In the genomic region with DNA sequence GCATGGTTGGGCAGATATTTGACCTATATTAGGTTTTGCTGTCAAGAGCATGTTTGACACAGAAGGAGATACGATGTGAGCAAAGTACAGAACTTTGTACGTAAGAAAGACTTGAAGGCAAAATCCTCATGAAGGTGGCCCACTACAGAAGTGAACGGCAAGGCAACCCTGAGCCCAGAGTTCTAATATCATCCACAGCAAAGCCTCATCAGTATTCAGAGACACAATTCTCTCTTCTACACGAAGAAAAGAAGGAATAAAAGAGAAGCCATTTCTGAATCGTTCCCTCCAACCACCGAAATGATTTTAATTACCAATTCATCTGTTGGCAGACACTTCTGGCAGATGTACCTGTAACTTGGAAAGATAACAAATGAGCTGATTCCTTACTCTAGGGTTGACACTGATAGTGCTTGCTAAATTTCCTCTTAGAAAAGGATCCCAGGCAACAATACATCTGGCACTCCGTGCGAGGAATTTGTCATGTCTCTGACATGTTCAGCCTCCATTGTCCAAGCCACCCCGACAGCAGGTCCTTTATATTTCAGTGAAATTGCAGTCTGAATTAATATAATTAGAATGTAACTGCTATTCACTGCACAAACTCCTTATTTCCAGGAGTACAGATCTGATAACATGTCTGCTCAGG, we compare ENCODE assay signal across 22 mouse cellular contexts.
DNase-seq lines count a peak whose midpoint lies in the region; ATAC-seq and TF ChIP-seq lines count a peak whose summit lies in the region.
"Had no signal": no experiment of that assay in that cellular context is flagged by ENCODE, and none has a peak within 500 bp of the region (broad histone marks: within the 10 kb centered on the region; RNA-seq: fewer than 3 reads in every experiment).

No protein-coding gene starts in this region.

- H3K27me3 ChIP-seq in forebrain, embryonic 14.5 days (replicated peaks; ENCODE audit: control insufficient read depth, insufficient read depth, low read length) = no peaks in the 10 kb centered on the region
- no peaks in the 10 kb centered on the region for H3K27me3 ChIP-seq in forebrain, embryonic 10.5 days (ENCODE audit: poor library complexity, severe bottlenecking)
- no peaks in the 10 kb centered on the region for H3K27me3 ChIP-seq in hindbrain, embryonic 14.5 days (ENCODE audit: control insufficient read depth, insufficient read depth, low read length)
- no peaks in the 10 kb centered on the region for H3K27me3 ChIP-seq in hindbrain, embryonic 13.5 days
- no peaks in the 10 kb centered on the region for H3K27me3 ChIP-seq in kidney, embryonic 14.5 days (ENCODE audit: control insufficient read depth, insufficient read depth, low read length)
- H3K27me3 ChIP-seq: CH12.LX; embryonic facial prominence, embryonic 13.5 days; heart, embryonic 15.5 days; kidney, embryonic 15.5 days had no signal

- no peak for TF ChIP-seq POLR2A in brain, embryonic 14.5 days (IDR thresholded peaks at IDR 0.05; ENCODE audit: borderline replicate concordance, extremely low read depth, insufficient read depth, insufficient read length, poor library complexity, severe bottlenecking)

- no peak overlapping the region for H3K4me3 ChIP-seq in forebrain, embryonic 14.5 days (ENCODE audit: low read depth, low read length)
- H3K4me3 ChIP-seq in forebrain, embryonic 10.5 days = no peak overlapping the region
- H3K4me3 ChIP-seq in hindbrain, embryonic 14.5 days (replicated peaks; ENCODE audit: low read length) = no peak overlapping the region
- H3K4me3 ChIP-seq in hindbrain, embryonic 13.5 days = no peak overlapping the region
- no peak overlapping the region for H3K4me3 ChIP-seq in kidney, embryonic 14.5 days (ENCODE audit: low read length)
- H3K4me3 ChIP-seq: embryonic facial prominence, embryonic 13.5 days; heart, adult 2 months; heart, embryonic 15.5 days; kidney, embryonic 15.5 days had no signal

- DNase-seq in forebrain, embryonic 14.5 days (ENCODE audit: low spot score) = peak; percentile 72
- DNase-seq in forebrain, embryonic 10.5 days (ENCODE audit: extremely low spot score, low spot score) = no peak
- DNase-seq in hindbrain, embryonic 14.5 days (ENCODE audit: low spot score) = peak; percentile 38
- DNase-seq in Muller cell, postnatal 12 days (ENCODE audit: inconsistent ontology term) = peak; percentile 44
- DNase-seq in brain, embryonic 14.5 days (ENCODE audit: low read depth) = peak; percentile 87
- DNase-seq: adrenal gland, adult 2 months; adrenal gland, postnatal 25 days; cerebellum, adult 11 months; cerebellum, adult 8-10 months; cerebellum, postnatal 36 days; gastrocnemius, postnatal 10 days; heart, adult 2 months; heart, postnatal 36 days; kidney, adult 18-20 months had no signal

- no peak overlapping the region for H3K4me2 ChIP-seq in forebrain, embryonic 14.5 days (ENCODE audit: low read length)
- H3K4me2 ChIP-seq in hindbrain, embryonic 14.5 days (replicated peaks) = no peak overlapping the region
- H3K4me2 ChIP-seq in hindbrain, embryonic 13.5 days = no peak overlapping the region
- H3K4me2 ChIP-seq in kidney, embryonic 14.5 days (replicated peaks; ENCODE audit: low read depth, low read length) = no peak overlapping the region
- H3K4me2 ChIP-seq: embryonic facial prominence, embryonic 13.5 days; heart, embryonic 11.5 days; heart, embryonic 15.5 days; kidney, embryonic 15.5 days had no signal

- peaks cover 9% of the 10 kb centered on the region for H3K4me1 ChIP-seq in forebrain, embryonic 14.5 days (ENCODE audit: control insufficient read depth, insufficient read depth, low read length)
- H3K4me1 ChIP-seq in forebrain, embryonic 10.5 days = peaks cover 15% of the 10 kb centered on the region
- H3K4me1 ChIP-seq in hindbrain, embryonic 14.5 days (replicated peaks; ENCODE audit: control insufficient read depth, insufficient read depth, low read length) = peaks cover 14% of the 10 kb centered on the region; the same call in 1 of the 2 replicates
- H3K4me1 ChIP-seq in hindbrain, embryonic 13.5 days (replicated peaks) = peaks cover 19% of the 10 kb centered on the region
- peaks cover 16% of the 10 kb centered on the region; the same call in 1 of the 2 replicates for H3K4me1 ChIP-seq in kidney, embryonic 14.5 days (ENCODE audit: control insufficient read depth, insufficient read depth, low read length)

- no peaks in the 10 kb centered on the region for H3K36me3 ChIP-seq in forebrain, embryonic 14.5 days (ENCODE audit: control insufficient read depth, insufficient read depth, low read length)
- no peaks in the 10 kb centered on the region for H3K36me3 ChIP-seq in forebrain, embryonic 10.5 days (replicated peaks)
- no peaks in the 10 kb centered on the region for H3K36me3 ChIP-seq in hindbrain, embryonic 14.5 days (replicated peaks; ENCODE audit: control insufficient read depth, insufficient read depth)
- no peaks in the 10 kb centered on the region for H3K36me3 ChIP-seq in hindbrain, embryonic 13.5 days
- H3K36me3 ChIP-seq in kidney, embryonic 14.5 days (ENCODE audit: control insufficient read depth, insufficient read depth, low read length) = no peaks in the 10 kb centered on the region
- H3K36me3 ChIP-seq: embryonic facial prominence, embryonic 13.5 days; heart, embryonic 15.5 days; kidney, embryonic 15.5 days had no signal

- H3K9me3 ChIP-seq in forebrain, embryonic 14.5 days (replicated peaks; ENCODE audit: control insufficient read depth, low read length) = no peaks in the 10 kb centered on the region
- H3K9me3 ChIP-seq in forebrain, embryonic 10.5 days = no peaks in the 10 kb centered on the region
- H3K9me3 ChIP-seq in hindbrain, embryonic 14.5 days (ENCODE audit: control insufficient read depth, low read length) = no peaks in the 10 kb centered on the region
- no peaks in the 10 kb centered on the region for H3K9me3 ChIP-seq in hindbrain, embryonic 13.5 days
- no peaks in the 10 kb centered on the region for H3K9me3 ChIP-seq in kidney, embryonic 14.5 days (ENCODE audit: control insufficient read depth, low read length)
- H3K9me3 ChIP-seq: embryonic facial prominence, embryonic 13.5 days; heart, embryonic 15.5 days; kidney, embryonic 15.5 days had no signal

- ATAC-seq in forebrain, embryonic 14.5 days = peak; percentile 49
- no peak for ATAC-seq in hindbrain, embryonic 14.5 days (ENCODE audit: low FRiP score)
- ATAC-seq in hindbrain, embryonic 13.5 days (ENCODE audit: low FRiP score) = no peak
- no peak for ATAC-seq in kidney, embryonic 14.5 days (ENCODE audit: low FRiP score, low TSS enrichment)
- ATAC-seq: hindbrain, embryonic 16.5 days had no signal

- WGBS in forebrain, embryonic 14.5 days = 51% methylated on average over 9 of the region's 9 CpGs
- WGBS in forebrain, embryonic 10.5 days = 94% methylated on average over 9 of the region's 9 CpGs
- WGBS in hindbrain, embryonic 14.5 days = 52% methylated on average over 9 of the region's 9 CpGs
- WGBS in hindbrain, embryonic 13.5 days = 57% methylated on average over 9 of the region's 9 CpGs
- WGBS in kidney, embryonic 14.5 days = 91% methylated on average over 9 of the region's 9 CpGs

- no peak for TF ChIP-seq CTCF in brain, embryonic 14.5 days (IDR thresholded peaks at IDR 0.05; ENCODE audit: borderline replicate concordance, extremely low read depth, insufficient read depth, insufficient read length)

- no peak overlapping the region; the same call in 1 of the 2 replicates for H3K27ac ChIP-seq in forebrain, embryonic 14.5 days (ENCODE audit: low read depth, low read length)
- no peak overlapping the region for H3K27ac ChIP-seq in forebrain, embryonic 10.5 days
- 0 out of 2 replicates have a peak overlapping the region, but pooled peaks have one; percentile 2 for H3K27ac ChIP-seq in hindbrain, embryonic 14.5 days
- H3K27ac ChIP-seq in hindbrain, embryonic 13.5 days = no peak overlapping the region; the same call in 1 of the 2 replicates
- no peak overlapping the region for H3K27ac ChIP-seq in kidney, embryonic 14.5 days (ENCODE audit: low read depth, low read length)
- H3K27ac ChIP-seq: embryonic facial prominence, embryonic 13.5 days; heart, adult 2 months; heart, embryonic 15.5 days; kidney, embryonic 15.5 days had no signal

- no peak overlapping the region for H3K9ac ChIP-seq in forebrain, embryonic 14.5 days (ENCODE audit: low read length)
- no peak overlapping the region for H3K9ac ChIP-seq in hindbrain, embryonic 14.5 days
- H3K9ac ChIP-seq in hindbrain, embryonic 13.5 days = no peak overlapping the region
- H3K9ac ChIP-seq in kidney, embryonic 14.5 days (ENCODE audit: low read depth, low read length) = no peak overlapping the region
- H3K9ac ChIP-seq: embryonic facial prominence, embryonic 13.5 days; heart, embryonic 15.5 days; kidney, embryonic 15.5 days had no signal
